Mouse (Mus musculus): ENCODE results near the gene Grin2b. TPM values are rescaled to one million over a fixed set of nuclear protein-coding genes. Genes with fewer than 3 reads are reported as not detected.

Gene Grin2b
- polyA plus RNA-seq, 1 experiment: 4.0 TPM

GRCm38 (mm10) chr6:135959629-135960028 lies 213.7 kb downstream of the Grin2b start:
- H3K27me3 ChIP-seq (ENCODE audit: control insufficient read depth, insufficient read depth, low read length): no peaks in the 10 kb centered on the region; the same call in 1 of the 2 replicates
- no peaks in the 10 kb centered on the region for H3K4me1 ChIP-seq (ENCODE audit: control insufficient read depth, insufficient read depth, low read length)
- no peak overlapping the region for H3K4me3 ChIP-seq (replicated peaks; ENCODE audit: insufficient read depth, low read depth, low read length)
- H3K27ac ChIP-seq (ENCODE audit: insufficient read depth, low read length): no peak overlapping the region
- no peak for DNase-seq
- no peak for TF ChIP-seq POLR2A (IDR thresholded peaks at IDR 0.05; ENCODE audit: borderline replicate concordance, insufficient read depth, low read length)
- no peak for TF ChIP-seq CTCF (IDR thresholded peaks at IDR 0.05; ENCODE audit: borderline replicate concordance, insufficient read depth, low read depth, low read length)
- WGBS: 91% methylated on average over 10 of the region's 10 CpGs

- DNase-seq: no peak
- H3K27me3 ChIP-seq (ENCODE audit: control insufficient read depth, insufficient read depth, low read length): no peaks in the 10 kb centered on the region; the same call in 1 of the 2 replicates
- H3K27ac ChIP-seq (ENCODE audit: insufficient read depth, low read length): no peak overlapping the region
- H3K4me3 ChIP-seq (replicated peaks; ENCODE audit: insufficient read depth, low read depth, low read length): no peak overlapping the region
- TF ChIP-seq CTCF (IDR thresholded peaks at IDR 0.05; ENCODE audit: borderline replicate concordance, insufficient read depth, low read depth, low read length): no peak
- TF ChIP-seq POLR2A (IDR thresholded peaks at IDR 0.05; ENCODE audit: borderline replicate concordance, insufficient read depth, low read length): no peak
- 88% methylated on average over 5 of the region's 5 CpGs for WGBS
- no peaks in the 10 kb centered on the region for H3K4me1 ChIP-seq (ENCODE audit: control insufficient read depth, insufficient read depth, low read length)
Measured at GRCm38 (mm10) chr6:135951666-135952065, 221.6 kb downstream of the Grin2b start.

DNA sequence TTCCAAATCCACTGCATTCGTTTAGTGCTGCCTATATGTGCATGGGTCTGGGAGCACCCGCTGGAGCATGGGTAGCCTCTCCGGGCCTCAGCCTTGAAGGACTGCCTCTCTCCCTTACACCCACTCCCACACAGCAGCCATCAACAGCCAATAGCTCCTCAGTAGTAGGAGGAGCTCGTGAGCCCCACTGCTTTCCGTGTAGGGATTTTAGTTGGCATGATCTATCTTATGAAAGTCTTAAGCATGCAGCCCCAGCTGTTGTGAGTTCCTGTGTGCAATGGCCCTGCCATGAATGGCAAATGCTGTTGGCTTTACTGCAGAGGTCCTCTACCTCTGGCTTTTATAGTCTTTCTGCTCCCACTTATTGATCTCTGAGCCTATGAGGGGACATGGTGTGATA lies 227.8 kb downstream of the Grin2b start:
- H3K27me3 ChIP-seq (ENCODE audit: control insufficient read depth, insufficient read depth, low read length): no peaks in the 10 kb centered on the region
- DNase-seq: no peak
- WGBS: 73% methylated on average over 5 of the region's 5 CpGs
- no peak overlapping the region for H3K27ac ChIP-seq (ENCODE audit: insufficient read depth, low read length)
- no peaks in the 10 kb centered on the region for H3K4me1 ChIP-seq (ENCODE audit: control insufficient read depth, insufficient read depth, low read length)
- TF ChIP-seq CTCF (IDR thresholded peaks at IDR 0.05; ENCODE audit: borderline replicate concordance, insufficient read depth, low read depth, low read length) (no peak), POLR2A (IDR thresholded peaks at IDR 0.05; ENCODE audit: borderline replicate concordance, insufficient read depth, low read length) (no peak)
- no peak overlapping the region for H3K4me3 ChIP-seq (replicated peaks; ENCODE audit: insufficient read depth, low read depth, low read length)

GRCm38 (mm10) chr6:135944358-135944757 lies 229.0 kb downstream of the Grin2b start:
- no peak overlapping the region for H3K4me3 ChIP-seq (replicated peaks; ENCODE audit: insufficient read depth, low read depth, low read length)
- no peak overlapping the region for H3K27ac ChIP-seq (ENCODE audit: insufficient read depth, low read length)
- H3K27me3 ChIP-seq (ENCODE audit: control insufficient read depth, insufficient read depth, low read length): no peaks in the 10 kb centered on the region
- WGBS: 89% methylated on average over 5 of the region's 5 CpGs
- TF ChIP-seq POLR2A (IDR thresholded peaks at IDR 0.05; ENCODE audit: borderline replicate concordance, insufficient read depth, low read length) (no peak), CTCF (IDR thresholded peaks at IDR 0.05; ENCODE audit: borderline replicate concordance, insufficient read depth, low read depth, low read length) (no peak)
- no peaks in the 10 kb centered on the region for H3K4me1 ChIP-seq (ENCODE audit: control insufficient read depth, insufficient read depth, low read length)
- no peak for DNase-seq

DNA sequence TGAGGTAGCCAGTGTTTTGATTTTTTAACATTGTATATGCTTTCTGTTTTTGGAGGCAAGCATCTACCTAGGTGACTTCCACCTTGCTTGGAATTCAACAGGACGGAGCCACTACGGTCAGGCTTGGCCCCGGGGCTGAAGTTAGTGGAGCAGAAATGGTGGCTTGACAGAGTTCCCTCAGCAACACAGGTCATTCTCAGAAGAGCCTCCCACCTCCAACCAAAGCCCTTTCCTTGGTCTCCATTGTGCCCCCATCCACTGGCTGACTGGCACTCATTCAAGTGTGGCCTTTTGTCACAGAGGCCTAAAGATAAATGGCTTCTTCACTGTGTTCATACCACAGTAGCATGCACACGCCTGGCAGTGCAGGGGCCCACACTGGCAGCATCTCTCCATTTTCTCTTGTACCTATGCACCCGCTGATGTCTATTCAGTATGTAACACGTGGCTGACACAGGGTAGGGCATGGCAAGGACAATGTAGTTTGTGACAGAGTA lies 230.1 kb downstream of the Grin2b start:
- H3K4me1 ChIP-seq (ENCODE audit: control insufficient read depth, insufficient read depth, low read length): no peaks in the 10 kb centered on the region
- no peak for DNase-seq
- H3K4me3 ChIP-seq (replicated peaks; ENCODE audit: insufficient read depth, low read depth, low read length): no peak overlapping the region
- no peaks in the 10 kb centered on the region for H3K27me3 ChIP-seq (ENCODE audit: control insufficient read depth, insufficient read depth, low read length)
- no peak for TF ChIP-seq CTCF (IDR thresholded peaks at IDR 0.05; ENCODE audit: borderline replicate concordance, insufficient read depth, low read depth, low read length)
- no peak for TF ChIP-seq POLR2A (IDR thresholded peaks at IDR 0.05; ENCODE audit: borderline replicate concordance, insufficient read depth, low read length)
- 84% methylated on average over 6 of the region's 6 CpGs for WGBS
- no peak overlapping the region for H3K27ac ChIP-seq (ENCODE audit: insufficient read depth, low read length)

- Histone ChIP-seq H3K27me3 (ENCODE audit: control insufficient read depth, insufficient read depth, low read length) (no peaks in the 10 kb centered on the region), H3K27ac (ENCODE audit: insufficient read depth, low read length) (no peak overlapping the region), H3K4me1 (ENCODE audit: control insufficient read depth, insufficient read depth, low read length) (no peaks in the 10 kb centered on the region), H3K4me3 (replicated peaks; ENCODE audit: insufficient read depth, low read depth, low read length) (no peak overlapping the region)
- 36% methylated on average over 3 of the region's 3 CpGs for WGBS
- DNase-seq: no peak
- TF ChIP-seq CTCF (IDR thresholded peaks at IDR 0.05; ENCODE audit: borderline replicate concordance, insufficient read depth, low read depth, low read length): no peak
- TF ChIP-seq POLR2A (IDR thresholded peaks at IDR 0.05; ENCODE audit: borderline replicate concordance, insufficient read depth, low read length): no peak
Measured at GRCm38 (mm10) chr6:135932924-135933323, 240.4 kb downstream of the Grin2b start.

- H3K4me3 ChIP-seq (replicated peaks; ENCODE audit: insufficient read depth, low read depth, low read length): no peak overlapping the region
- 87% methylated on average over 6 of the region's 6 CpGs for WGBS
- H3K27ac ChIP-seq (ENCODE audit: insufficient read depth, low read length): no peak overlapping the region
- no peak for DNase-seq
- no peak for TF ChIP-seq POLR2A (IDR thresholded peaks at IDR 0.05; ENCODE audit: borderline replicate concordance, insufficient read depth, low read length)
- TF ChIP-seq CTCF (IDR thresholded peaks at IDR 0.05; ENCODE audit: borderline replicate concordance, insufficient read depth, low read depth, low read length): no peak
- H3K27me3 ChIP-seq (ENCODE audit: control insufficient read depth, insufficient read depth, low read length): no peaks in the 10 kb centered on the region
- H3K4me1 ChIP-seq (ENCODE audit: control insufficient read depth, insufficient read depth, low read length): no peaks in the 10 kb centered on the region
Measured at GRCm38 (mm10) chr6:135932400-135932920, 240.9 kb downstream of the Grin2b start.

GRCm38 (mm10) chr6:135917676-135918075 lies 255.6 kb downstream of the Grin2b start:
- no peaks in the 10 kb centered on the region for H3K27me3 ChIP-seq (ENCODE audit: control insufficient read depth, insufficient read depth, low read length)
- TF ChIP-seq POLR2A (IDR thresholded peaks at IDR 0.05; ENCODE audit: borderline replicate concordance, insufficient read depth, low read length) (no peak), CTCF (IDR thresholded peaks at IDR 0.05; ENCODE audit: borderline replicate concordance, insufficient read depth, low read depth, low read length) (no peak)
- no peaks in the 10 kb centered on the region for H3K4me1 ChIP-seq (ENCODE audit: control insufficient read depth, insufficient read depth, low read length)
- DNase-seq: no peak
- H3K4me3 ChIP-seq (replicated peaks; ENCODE audit: insufficient read depth, low read depth, low read length): no peak overlapping the region
- no peak overlapping the region for H3K27ac ChIP-seq (ENCODE audit: insufficient read depth, low read length)

Data from cerebellum, adult 2 months (tissue).